Mouse (Mus musculus) cerebral cortex, adult 2 months (tissue): ENCODE data around the gene Cd46.

Experiments
- WGBS: fragments of 180-500 bp; shearing (Covaris S2); methylation state at CpG from one replicate; pipeline ENCODE4 v1.1.7; 2018; 5-methylcytosine and 5-hydroxymethylcytosine counted together

The Cd46 gene

GRCm38 (mm10) chr1:195092220-195092720, at the start of gene Cd46:
Cd46 (minus strand) TSS chr1:195092249.
- WGBS: 28% methylated on average over 14 of the region's 14 CpGs

GRCm38 (mm10) chr1:195132070-195132469, 40.0 kb upstream of the Cd46 start:
- WGBS: 33% methylated on average over 3 of the region's 3 CpGs

- WGBS: 19% methylated on average over 4 of the region's 4 CpGs
These were observed 39.6 kb upstream of the Cd46 start for GRCm38 (mm10) chr1:195131675-195132015.

- WGBS: under 1% methylated on average over 31 of the region's 31 CpGs
These were observed 39.1 kb upstream of the Cd46 start, which contains the start of gene Cr1l for GRCm38 (mm10) chr1:195130953-195131674. Cr1l (minus strand) TSS chr1:195131586.

GRCm38 (mm10) chr1:195130479-195130878, 38.4 kb upstream of the Cd46 start:
- 9% methylated on average over 2 of the region's 2 CpGs for WGBS

GRCm38 (mm10) chr1:195129867-195130266, 37.8 kb upstream of the Cd46 start:
- WGBS: 76% methylated on average over 1 of the region's 1 CpGs

GRCm38 (mm10) chr1:195114414-195114813, 22.4 kb upstream of the Cd46 start:
- 97% methylated on average over 1 of the region's 1 CpGs for WGBS

- WGBS: 93% methylated on average over 4 of the region's 4 CpGs
These were observed 21.6 kb upstream of the Cd46 start for GRCm38 (mm10) chr1:195113621-195114020.

GRCm38 (mm10) chr1:195100693-195101092, 8.6 kb upstream of the Cd46 start:
- 88% methylated on average over 4 of the region's 4 CpGs for WGBS

GRCm38 (mm10) chr1:195098004-195098403, 6.0 kb upstream of the Cd46 start:
- WGBS: 100% methylated on average over 1 of the region's 1 CpGs

- 39% methylated on average over 11 of the region's 11 CpGs for WGBS
These were observed 290 bp downstream of the Cd46 start for GRCm38 (mm10) chr1:195091699-195092219.

GRCm38 (mm10) chr1:195038386-195038785, 53.7 kb downstream of the Cd46 start:
- 33% methylated on average over 1 of the region's 1 CpGs for WGBS

GRCm38 (mm10) chr1:195037985-195038384, 54.1 kb downstream of the Cd46 start:
- WGBS: 57% methylated on average over 1 of the region's 1 CpGs

- 59% methylated on average over 6 of the region's 6 CpGs for WGBS
These were observed 54.6 kb downstream of the Cd46 start for GRCm38 (mm10) chr1:195037483-195037882.

- 10% methylated on average over 1 of the region's 1 CpGs for WGBS
These were observed 58.1 kb downstream of the Cd46 start for GRCm38 (mm10) chr1:195033941-195034340.

GRCm38 (mm10) chr1:195032738-195033137, 59.3 kb downstream of the Cd46 start:
- WGBS: 63% methylated on average over 1 of the region's 1 CpGs

- 69% methylated on average over 1 of the region's 1 CpGs for WGBS
These were observed 64.5 kb downstream of the Cd46 start for GRCm38 (mm10) chr1:195027507-195027906.

GRCm38 (mm10) chr1:195023848-195024247, 68.2 kb downstream of the Cd46 start:
- 44% methylated on average over 1 of the region's 1 CpGs for WGBS

- WGBS: 36% methylated on average over 2 of the region's 2 CpGs
These were observed 70.2 kb downstream of the Cd46 start for GRCm38 (mm10) chr1:195021831-195022230.

- WGBS: 61% methylated on average over 5 of the region's 5 CpGs
These were observed 72.9 kb downstream of the Cd46 start for GRCm38 (mm10) chr1:195019062-195019600.

- WGBS: 39% methylated on average over 9 of the region's 9 CpGs
These were observed 73.7 kb downstream of the Cd46 start for GRCm38 (mm10) chr1:195018089-195018999.

- 23% methylated on average over 4 of the region's 4 CpGs for WGBS
These were observed 74.4 kb downstream of the Cd46 start for GRCm38 (mm10) chr1:195017626-195018025.
